Mouse (Mus musculus) cerebellum, adult 2 months (tissue): ENCODE data around the gene Ctrc.

ENCODE experiments used
- CTCF ChIP-seq: fragments of 200-500 bp; IDR thresholded peaks from 2 replicates; pipeline ENCODE4 v1.5.1; 2011; ENCODE audit warnings: low read depth, mild to moderate bottlenecking, control low read depth, low read length, moderate library complexity, borderline replicate concordance; ENCODE audit not compliant: insufficient read depth
- POLR2A ChIP-seq: fragments of 200-500 bp; IDR thresholded peaks from 2 replicates; pipeline ENCODE4 v1.6.1; 2011; ENCODE audit warnings: low read length, control low read depth, borderline replicate concordance; ENCODE audit not compliant: insufficient read depth

- TF ChIP-seq CTCF: no peak
- no peak for TF ChIP-seq POLR2A
Observed at GRCm38 (mm10) chr4:141796356-141796755, 49.8 kb downstream of the Ctrc start.
